Mouse (Mus musculus) G1E (cell line): ENCODE data around the gene Polr3a.

Experiments used
- CTCF ChIP-seq: IDR thresholded peaks from 2 replicates; pipeline ENCODE4 v1.5.1; 2012; ENCODE audit warnings: low read depth, low read length, inconsistent platforms, mixed read lengths
- GATA1 ChIP-seq: IDR thresholded peaks from 2 replicates; pipeline ENCODE4 v1.6.1; 2012; ENCODE audit warnings: borderline replicate concordance, low read length, inconsistent platforms, mixed read lengths
- GATA2 ChIP-seq: IDR thresholded peaks from 2 replicates; pipeline ENCODE4 v1.6.1; 2012; ENCODE audit warnings: low read depth, low read length, inconsistent platforms, borderline replicate concordance
- TAL1 ChIP-seq: conservative IDR thresholded peaks from 2 replicates; pipeline ENCODE4 v1.6.1; 2012; ENCODE audit warnings: low read depth, low read length, inconsistent platforms, mixed read lengths

GRCm38 (mm10) chr14:24468806-24469205, 18.1 kb downstream of the Polr3a start:
- no peak for TF ChIP-seq CTCF
- no peak for TF ChIP-seq TAL1
- TF ChIP-seq GATA1: no peak
- TF ChIP-seq GATA2: no peak
